Mouse (Mus musculus): ENCODE measurements around the gene Prnp. TPM values are rescaled to one million over a fixed set of nuclear protein-coding genes. Genes with fewer than 3 reads are reported as not detected.
A peak's percentile ranks its signal among the peaks of the same experiment; 100 is the strongest.

Prnp gene
- polyA plus RNA-seq, 1 experiment from 2014 or later: 50.3 TPM

DNA sequence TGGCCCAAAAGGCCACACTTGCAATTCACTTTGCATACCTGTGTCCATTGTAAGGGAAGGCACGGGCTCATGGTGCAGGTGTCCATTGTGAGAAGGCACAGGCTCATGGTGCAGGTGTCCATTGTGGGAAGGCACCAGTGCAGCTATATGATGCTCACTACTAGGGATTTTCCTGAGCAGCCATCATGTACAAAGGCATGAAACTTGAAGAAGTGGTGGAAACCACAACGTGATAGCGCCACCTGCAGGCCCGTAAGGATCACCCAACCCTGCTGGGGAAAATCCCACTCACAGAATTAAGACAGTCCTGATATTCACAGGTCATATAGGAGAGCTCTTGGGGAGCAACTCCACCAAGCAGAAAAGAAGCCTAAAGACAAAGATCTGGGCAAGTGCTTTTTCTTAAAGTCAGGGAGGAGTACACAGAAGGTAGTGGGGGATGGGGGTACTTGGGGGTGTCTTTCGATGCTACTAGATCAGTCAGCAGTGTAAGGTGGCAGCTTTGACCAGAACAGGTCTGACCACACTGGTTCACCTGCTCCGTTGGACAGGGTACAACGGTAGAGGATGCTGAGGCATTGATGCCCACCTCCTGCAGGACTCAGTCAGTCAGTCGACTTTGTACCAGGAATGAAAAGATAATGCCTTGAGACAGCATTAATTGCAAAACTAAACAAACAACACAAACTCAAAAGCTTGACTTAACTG, 29.8 kb downstream of the Prnp start:
- 39% methylated on average over 8 of the region's 8 CpGs for WGBS
- Histone ChIP-seq H3K4me1 (ENCODE audit: control insufficient read depth, insufficient read depth, low read length) (no peaks in the 10 kb centered on the region), H3K9ac (ENCODE audit: low read depth, low read length) (no peak overlapping the region), H3K4me2 (ENCODE audit: low read depth, low read length) (no peak overlapping the region), H3K36me3 (ENCODE audit: control insufficient read depth, insufficient read depth, low read length) (peaks cover 13% of the 10 kb centered on the region; the same call in 1 of the 2 replicates), H3K27me3 (replicated peaks; ENCODE audit: control insufficient read depth, insufficient read depth, low read length) (no peaks in the 10 kb centered on the region), H3K4me3 (ENCODE audit: low read depth, low read length) (no peak overlapping the region), H3K27ac (replicated peaks; ENCODE audit: low read depth, low read length) (no peak overlapping the region), H3K9me3 (ENCODE audit: control insufficient read depth, low read length) (no peaks in the 10 kb centered on the region)
- ATAC-seq (ENCODE audit: low read depth): peak; percentile 15; the same call in 1 of the 2 replicates
- DNase-seq (ENCODE audit: low spot score): peak; percentile 69

DNA sequence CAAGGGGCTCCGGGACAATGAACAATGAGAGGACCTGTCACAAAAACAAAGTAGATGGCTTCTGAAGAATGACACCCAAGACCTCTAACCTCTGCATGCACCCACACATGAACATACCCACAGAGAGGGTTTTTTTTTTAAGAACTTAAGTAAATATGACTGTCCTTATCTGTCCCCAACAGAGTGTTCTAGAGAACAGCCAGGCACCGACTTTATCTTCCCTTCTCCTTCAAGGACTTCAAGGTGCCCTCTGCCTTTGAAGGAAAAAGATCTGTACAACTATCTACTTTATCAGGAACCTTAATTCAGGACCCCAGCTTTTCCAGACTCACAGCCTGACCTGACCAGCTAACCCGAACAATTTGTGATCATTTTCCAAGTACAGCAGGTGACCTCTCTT, 30.8 kb downstream of the Prnp start:
- Histone ChIP-seq H3K9ac (ENCODE audit: low read depth, low read length) (no peak overlapping the region), H3K27ac (replicated peaks; ENCODE audit: low read depth, low read length) (no peak overlapping the region), H3K4me2 (ENCODE audit: low read depth, low read length) (no peak overlapping the region), H3K4me3 (ENCODE audit: low read depth, low read length) (no peak overlapping the region), H3K9me3 (ENCODE audit: control insufficient read depth, low read length) (no peaks in the 10 kb centered on the region), H3K4me1 (ENCODE audit: control insufficient read depth, insufficient read depth, low read length) (no peaks in the 10 kb centered on the region), H3K36me3 (ENCODE audit: control insufficient read depth, insufficient read depth, low read length) (peaks cover 13% of the 10 kb centered on the region; the same call in 1 of the 2 replicates), H3K27me3 (replicated peaks; ENCODE audit: control insufficient read depth, insufficient read depth, low read length) (no peaks in the 10 kb centered on the region)
- ATAC-seq (ENCODE audit: low read depth) (no peak), DNase-seq (ENCODE audit: low spot score) (no peak)
- 69% methylated on average over 3 of the region's 3 CpGs for WGBS

DNA sequence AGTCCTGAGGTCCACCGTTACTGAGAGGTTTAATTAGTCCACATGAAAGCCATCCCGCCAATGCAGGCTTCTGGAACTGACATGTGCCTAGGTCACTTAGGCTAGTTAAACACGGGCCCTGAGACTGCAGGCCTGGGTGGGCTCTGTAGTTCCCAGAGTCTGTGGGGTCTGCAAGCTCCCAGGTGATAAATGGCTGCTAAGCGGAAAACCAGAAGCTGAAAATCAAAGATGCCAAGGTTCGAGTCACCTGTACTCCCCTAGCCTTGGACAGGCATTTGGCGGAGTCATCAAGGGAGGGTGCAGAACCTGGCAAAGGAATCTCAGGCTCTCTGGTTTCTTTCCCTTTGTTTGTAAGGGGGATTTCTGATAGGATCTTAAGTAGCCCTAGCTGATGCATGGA, 31.8 kb downstream of the Prnp start:
- Histone ChIP-seq H3K4me2 (ENCODE audit: low read depth, low read length) (no peak overlapping the region), H3K9me3 (ENCODE audit: control insufficient read depth, low read length) (no peaks in the 10 kb centered on the region), H3K27me3 (replicated peaks; ENCODE audit: control insufficient read depth, insufficient read depth, low read length) (no peaks in the 10 kb centered on the region), H3K4me1 (ENCODE audit: control insufficient read depth, insufficient read depth, low read length) (no peaks in the 10 kb centered on the region), H3K4me3 (ENCODE audit: low read depth, low read length) (no peak overlapping the region), H3K27ac (replicated peaks; ENCODE audit: low read depth, low read length) (no peak overlapping the region), H3K36me3 (ENCODE audit: control insufficient read depth, insufficient read depth, low read length) (peaks cover 11% of the 10 kb centered on the region; the same call in 1 of the 2 replicates), H3K9ac (ENCODE audit: low read depth, low read length) (no peak overlapping the region)
- WGBS: 76% methylated on average over 6 of the region's 6 CpGs
- ATAC-seq (ENCODE audit: low read depth) (no peak), DNase-seq (ENCODE audit: low spot score) (no peak)

DNA sequence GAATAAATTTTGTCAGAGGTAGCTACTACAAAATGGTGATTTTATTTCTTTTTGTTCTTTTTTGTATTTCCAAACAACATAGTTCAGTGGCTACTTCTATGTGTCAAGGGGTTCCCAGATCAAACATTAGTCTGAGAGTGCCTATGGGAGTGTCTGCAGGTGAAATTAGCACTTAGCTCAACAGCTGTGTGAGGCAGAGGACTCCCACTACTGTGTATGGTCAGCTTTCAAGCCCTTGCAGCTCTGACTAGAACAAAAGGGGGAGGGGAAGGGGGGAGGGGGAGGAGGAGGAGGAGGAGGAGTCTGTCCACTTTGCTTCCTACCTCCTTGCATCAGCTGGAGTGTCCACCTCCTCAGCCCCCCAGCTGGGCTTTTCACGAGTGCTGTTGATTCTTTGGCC, 34.6 kb downstream of the Prnp start:
- Histone ChIP-seq H3K9me3 (ENCODE audit: control insufficient read depth, low read length) (no peaks in the 10 kb centered on the region), H3K27me3 (replicated peaks; ENCODE audit: control insufficient read depth, insufficient read depth, low read length) (no peaks in the 10 kb centered on the region), H3K4me1 (ENCODE audit: control insufficient read depth, insufficient read depth, low read length) (no peaks in the 10 kb centered on the region), H3K27ac (replicated peaks; ENCODE audit: low read depth, low read length) (no peak overlapping the region), H3K9ac (ENCODE audit: low read depth, low read length) (no peak overlapping the region), H3K4me2 (ENCODE audit: low read depth, low read length) (no peak overlapping the region), H3K4me3 (ENCODE audit: low read depth, low read length) (no peak overlapping the region), H3K36me3 (ENCODE audit: control insufficient read depth, insufficient read depth, low read length) (no peaks in the 10 kb centered on the region)
- 0% methylated on average over 1 of the region's 1 CpGs for WGBS
- ATAC-seq (ENCODE audit: low read depth) (no peak), DNase-seq (ENCODE audit: low spot score) (no peak)

DNA sequence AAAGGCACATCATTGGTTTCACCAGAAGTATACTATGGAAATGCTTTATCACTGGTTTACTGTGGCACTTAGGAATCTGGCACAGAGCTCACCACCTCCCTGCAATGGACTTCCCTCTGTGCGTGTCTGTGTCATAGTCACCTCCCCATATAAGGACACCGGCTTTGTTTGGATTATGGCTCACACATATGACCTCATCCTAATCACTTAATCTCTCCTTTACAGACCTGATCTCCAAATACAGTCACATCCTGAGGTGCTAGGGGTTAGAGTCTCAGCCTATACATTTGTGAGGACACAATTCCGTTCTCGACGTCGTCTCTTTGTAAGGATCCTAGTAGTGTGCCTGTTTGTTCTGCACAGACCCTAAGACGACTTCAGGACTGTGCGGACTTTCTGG, 35.5 kb downstream of the Prnp start:
- Histone ChIP-seq H3K4me1 (ENCODE audit: control insufficient read depth, insufficient read depth, low read length) (no peaks in the 10 kb centered on the region), H3K36me3 (ENCODE audit: control insufficient read depth, insufficient read depth, low read length) (no peaks in the 10 kb centered on the region), H3K4me2 (ENCODE audit: low read depth, low read length) (no peak overlapping the region), H3K27ac (replicated peaks; ENCODE audit: low read depth, low read length) (no peak overlapping the region), H3K27me3 (replicated peaks; ENCODE audit: control insufficient read depth, insufficient read depth, low read length) (no peaks in the 10 kb centered on the region), H3K4me3 (ENCODE audit: low read depth, low read length) (no peak overlapping the region), H3K9me3 (ENCODE audit: control insufficient read depth, low read length) (no peaks in the 10 kb centered on the region), H3K9ac (ENCODE audit: low read depth, low read length) (no peak overlapping the region)
- ATAC-seq (ENCODE audit: low read depth) (no peak), DNase-seq (ENCODE audit: low spot score) (no peak)
- WGBS: 81% methylated on average over 8 of the region's 8 CpGs

DNA sequence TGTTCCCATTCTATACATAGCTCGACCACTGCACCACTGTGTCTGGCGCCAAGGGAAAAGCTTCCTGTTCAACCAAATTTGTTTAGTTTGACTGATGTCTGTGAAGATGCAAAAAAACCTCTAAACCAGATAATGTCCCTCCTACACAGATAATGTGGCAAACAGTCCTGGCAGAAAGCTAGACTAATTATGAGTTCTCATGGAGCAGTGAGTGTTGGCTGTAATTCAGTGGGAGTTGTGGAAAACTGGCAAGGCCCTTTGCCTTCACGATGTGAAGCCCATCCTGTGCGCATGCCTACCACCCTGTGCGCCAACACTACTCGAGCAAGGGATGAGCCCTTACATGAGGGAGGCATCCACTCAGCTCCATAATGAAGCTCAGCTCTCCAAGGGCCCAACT, 36.0 kb downstream of the Prnp start:
- H3K27me3 ChIP-seq (replicated peaks; ENCODE audit: control insufficient read depth, insufficient read depth, low read length): 0 out of 2 replicates have a peak, but pooled peaks cover 4% of the 10 kb centered on the region
- no peaks in the 10 kb centered on the region for H3K36me3 ChIP-seq (ENCODE audit: control insufficient read depth, insufficient read depth, low read length)
- no peak overlapping the region for H3K27ac ChIP-seq (replicated peaks; ENCODE audit: low read depth, low read length)
- no peak overlapping the region for H3K4me2 ChIP-seq (ENCODE audit: low read depth, low read length)
- no peaks in the 10 kb centered on the region for H3K4me1 ChIP-seq (ENCODE audit: control insufficient read depth, insufficient read depth, low read length)
- DNase-seq (ENCODE audit: low spot score): no peak
- 81% methylated on average over 6 of the region's 6 CpGs for WGBS
- no peak overlapping the region for H3K4me3 ChIP-seq (ENCODE audit: low read depth, low read length)
- no peak overlapping the region for H3K9ac ChIP-seq (ENCODE audit: low read depth, low read length)
- ATAC-seq (ENCODE audit: low read depth): no peak
- H3K9me3 ChIP-seq (ENCODE audit: control insufficient read depth, low read length): no peaks in the 10 kb centered on the region

DNA sequence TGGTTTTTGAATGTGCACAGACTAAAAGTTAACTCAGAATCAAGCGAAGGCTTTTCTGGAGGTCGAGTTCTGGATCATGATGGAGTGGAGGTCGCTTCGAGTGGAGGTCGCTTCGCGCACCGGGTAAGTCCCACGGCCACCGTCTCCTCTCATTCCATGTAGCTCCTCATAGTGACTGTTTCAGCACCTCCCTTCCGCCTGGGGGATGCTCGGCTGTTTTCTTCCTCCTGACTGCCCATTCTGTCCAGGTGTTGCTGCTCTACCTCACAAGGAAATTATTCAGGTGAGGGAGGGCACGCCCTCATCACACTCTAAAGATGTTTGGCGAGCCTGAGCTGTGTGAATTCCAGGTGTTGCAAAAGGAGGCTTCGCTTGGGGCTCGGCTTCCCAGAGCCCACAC, 36.6 kb downstream of the Prnp start:
- DNase-seq (ENCODE audit: low spot score): no peak
- no peak overlapping the region for H3K27ac ChIP-seq (replicated peaks; ENCODE audit: low read depth, low read length)

DNA sequence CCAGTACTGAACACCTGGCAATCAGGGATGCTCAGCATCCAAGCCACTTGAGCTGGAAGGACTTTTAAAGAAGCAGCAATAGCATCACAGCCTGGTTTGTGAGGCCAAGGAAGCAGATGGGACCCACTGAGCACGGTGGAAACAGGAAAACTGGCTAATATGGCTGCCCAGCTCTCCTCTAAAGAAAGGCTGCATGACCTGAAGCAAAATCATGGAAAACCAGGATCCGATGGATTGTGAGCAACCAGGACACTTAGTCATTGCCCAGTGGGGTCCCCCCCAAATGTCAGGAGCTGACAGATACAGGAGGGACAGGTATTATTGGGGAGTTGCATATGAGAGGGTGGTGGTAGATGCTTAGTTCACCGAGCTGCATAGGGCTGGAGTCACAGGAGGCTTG, 38.4 kb downstream of the Prnp start:
- Histone ChIP-seq H3K27ac (replicated peaks; ENCODE audit: low read depth, low read length) (no peak overlapping the region), H3K9ac (ENCODE audit: low read depth, low read length) (no peak overlapping the region), H3K4me2 (ENCODE audit: low read depth, low read length) (no peak overlapping the region), H3K36me3 (ENCODE audit: control insufficient read depth, insufficient read depth, low read length) (no peaks in the 10 kb centered on the region), H3K27me3 (replicated peaks; ENCODE audit: control insufficient read depth, insufficient read depth, low read length) (peaks cover 19% of the 10 kb centered on the region; the same call in 1 of the 2 replicates), H3K9me3 (ENCODE audit: control insufficient read depth, low read length) (no peaks in the 10 kb centered on the region), H3K4me1 (ENCODE audit: control insufficient read depth, insufficient read depth, low read length) (no peaks in the 10 kb centered on the region), H3K4me3 (ENCODE audit: low read depth, low read length) (no peak overlapping the region)
- 78% methylated on average over 3 of the region's 3 CpGs for WGBS
- ATAC-seq (ENCODE audit: low read depth) (no peak), DNase-seq (ENCODE audit: low spot score) (no peak)

More for the DNA sequence above, 36.6 kb downstream of the Prnp start:
- Histone ChIP-seq H3K9ac (ENCODE audit: low read depth, low read length) (no peak overlapping the region), H3K4me1 (ENCODE audit: control insufficient read depth, insufficient read depth, low read length) (no peaks in the 10 kb centered on the region), H3K4me3 (ENCODE audit: low read depth, low read length) (no peak overlapping the region), H3K4me2 (ENCODE audit: low read depth, low read length) (no peak overlapping the region), H3K27me3 (replicated peaks; ENCODE audit: control insufficient read depth, insufficient read depth, low read length) (0 out of 2 replicates have a peak, but pooled peaks cover 7% of the 10 kb centered on the region), H3K36me3 (ENCODE audit: control insufficient read depth, insufficient read depth, low read length) (no peaks in the 10 kb centered on the region), H3K9me3 (ENCODE audit: control insufficient read depth, low read length) (no peaks in the 10 kb centered on the region)
- 89% methylated on average over 16 of the region's 16 CpGs for whole genome bisulfite sequencing
- no peak for ATAC-seq (ENCODE audit: low read depth)
